Mouse (Mus musculus) T-cell, adult 2 months (primary cell): ENCODE results near the gene Barx2.
"Not testable (repeated sequence)": the region's sequence is repeated elsewhere in the genome, so short reads cannot be mapped to it uniquely, and the experiment has no call there.

Experiments used
- DNase-seq: peaks from one replicate; pipeline ENCODE4 v3.0.0; 2022; ENCODE audit warnings: low spot score

Gene Barx2

GRCm38 (mm10) chr9:31912921-31913738 is at the start of gene Barx2:
Barx2 (minus strand) TSS chr9:31913462.
- DNase-seq, result no peak

DNA sequence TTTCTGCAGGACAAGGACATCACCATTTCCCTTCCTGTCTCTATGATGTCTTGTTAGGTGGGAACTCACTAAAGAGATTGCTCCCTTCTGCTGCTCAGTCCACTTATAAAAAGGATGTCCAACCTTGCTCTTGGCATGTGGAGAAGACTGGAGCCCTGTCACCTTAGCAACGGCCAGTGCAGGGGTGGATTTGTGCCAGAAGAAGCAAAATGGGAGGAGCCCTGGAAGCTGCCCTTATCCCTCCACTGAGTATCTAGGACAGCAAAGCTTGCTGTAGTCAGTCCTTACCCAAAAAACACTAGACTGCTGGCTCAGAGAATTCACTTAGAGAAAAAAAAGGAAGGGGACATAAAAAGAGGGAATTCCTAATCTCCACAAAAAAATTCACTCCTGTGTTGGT is 49.0 kb upstream of the Barx2 start:
- no peak for DNase-seq

DNA sequence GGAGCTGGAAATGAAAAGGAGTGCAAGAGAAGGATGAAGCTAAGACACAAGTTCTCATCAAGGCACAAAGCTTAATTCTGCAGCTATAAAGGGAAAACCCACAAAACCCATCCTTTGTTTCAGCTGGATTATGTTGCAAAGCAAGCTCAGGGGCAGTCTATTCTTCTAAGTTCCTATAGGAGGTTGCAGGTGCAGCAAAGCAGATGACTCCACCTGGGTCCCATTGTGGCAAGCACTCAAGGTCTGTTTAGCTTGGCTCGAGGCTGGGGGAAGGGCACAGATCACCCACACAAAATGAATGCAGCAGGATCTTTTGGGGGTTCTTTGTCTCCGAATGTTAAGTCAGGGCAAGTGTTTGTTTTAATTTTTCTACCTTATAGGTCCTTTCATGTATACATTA is 47.2 kb upstream of the Barx2 start:
- no peak for DNase-seq

GRCm38 (mm10) chr9:31958120-31958519 is 44.9 kb upstream of the Barx2 start:
- DNase-seq, result no peak

DNA sequence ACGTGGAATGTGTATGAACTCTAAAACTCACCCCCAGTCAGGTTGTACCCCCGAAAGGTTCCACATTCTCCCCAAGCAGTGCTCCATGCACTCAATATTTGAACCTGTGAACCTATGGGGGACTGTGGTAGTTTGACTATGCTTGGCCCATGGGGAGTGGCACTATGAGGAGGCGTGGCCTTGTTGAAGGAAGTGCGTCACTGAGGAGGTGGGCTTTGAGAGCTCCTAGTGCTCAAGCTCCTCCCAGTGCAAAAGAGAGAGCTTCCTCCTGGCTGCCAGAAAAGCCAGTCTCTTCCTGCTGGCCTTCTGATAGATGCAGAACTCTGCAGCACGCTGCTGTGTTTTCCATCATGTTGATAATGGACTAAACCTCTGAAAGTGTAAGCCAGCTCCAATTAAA is 37.2 kb upstream of the Barx2 start:
- DNase-seq, result no peak

DNA sequence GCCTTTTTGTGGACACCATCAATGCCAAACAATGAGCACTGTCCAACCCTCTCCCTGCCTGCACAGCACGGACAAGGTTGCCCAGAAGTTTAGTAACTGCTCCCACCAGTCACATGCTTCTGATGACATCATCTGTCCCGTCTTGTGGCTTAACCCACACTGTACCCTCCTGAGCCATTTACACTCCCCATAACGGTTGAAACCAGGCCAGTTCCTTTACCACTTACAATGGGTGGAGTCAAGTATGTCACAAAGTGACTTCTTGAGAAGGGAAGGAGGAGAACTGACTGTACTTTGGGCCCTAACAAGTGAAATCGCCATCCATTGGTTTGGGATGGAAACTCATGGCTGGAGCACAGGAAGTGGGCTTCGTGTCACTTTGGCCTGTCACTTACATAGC is 35.8 kb upstream of the Barx2 start:
- no peak for DNase-seq

DNA sequence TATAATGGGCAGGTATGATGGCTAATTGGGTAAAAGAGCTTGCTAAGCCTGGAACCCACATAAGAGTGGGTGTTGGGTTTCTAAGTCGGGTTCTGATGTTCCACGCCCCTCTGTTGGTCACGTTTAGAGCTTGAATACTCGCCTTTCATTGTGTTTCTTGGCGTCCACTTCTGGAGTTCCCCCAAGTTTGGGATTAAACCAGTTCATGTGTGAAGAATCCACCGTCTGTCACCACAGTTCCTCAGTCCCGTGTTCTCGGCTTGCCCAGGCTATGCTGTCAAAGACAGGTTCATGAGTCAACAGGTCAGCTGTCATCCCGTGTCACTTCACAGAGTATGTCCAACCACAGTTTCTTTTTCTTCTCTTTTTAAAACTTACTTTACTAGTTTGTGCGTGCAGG is 33.8 kb upstream of the Barx2 start:
- no peak for DNase-seq

DNA sequence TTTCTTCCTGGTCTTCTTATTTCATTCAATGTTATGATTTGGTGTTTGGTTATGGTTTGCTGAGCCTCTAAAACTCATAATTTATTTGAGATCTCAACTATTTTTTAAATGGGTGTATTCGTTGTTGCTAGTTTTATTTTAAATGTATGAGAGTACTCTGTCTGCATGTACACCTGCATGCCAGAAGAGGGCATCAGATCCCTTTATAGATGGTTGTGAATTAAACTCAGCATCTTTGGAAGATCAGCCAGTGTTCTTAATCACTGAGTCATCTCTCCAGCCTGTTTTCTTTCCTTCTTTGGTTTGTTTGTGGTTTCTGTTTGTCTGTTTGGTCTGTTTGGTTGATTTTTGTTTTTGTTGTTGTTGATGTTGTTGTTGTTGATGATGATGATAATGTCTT is 29.1 kb upstream of the Barx2 start:
- no peak for DNase-seq

DNA sequence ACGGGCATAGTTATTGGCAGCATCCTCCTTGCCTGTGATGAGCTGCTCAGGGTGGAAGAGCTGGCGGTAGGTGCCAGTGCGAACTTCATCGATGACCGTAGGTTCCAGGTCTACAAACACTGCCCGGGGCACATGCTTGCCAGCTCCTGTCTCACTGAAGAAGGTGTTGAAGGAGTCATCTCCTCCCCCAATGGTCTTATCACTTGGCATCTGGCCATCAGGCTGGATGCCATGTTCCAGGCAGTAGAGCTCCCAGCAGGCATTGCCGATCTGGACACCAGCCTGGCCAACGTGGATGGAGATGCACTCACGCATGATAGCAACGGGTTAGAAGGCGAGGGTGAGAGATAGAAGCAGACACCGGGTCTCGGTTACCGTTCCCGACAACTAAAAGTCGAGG is 23.2 kb upstream of the Barx2 start:
- not testable (repeated sequence) for DNase-seq

DNA sequence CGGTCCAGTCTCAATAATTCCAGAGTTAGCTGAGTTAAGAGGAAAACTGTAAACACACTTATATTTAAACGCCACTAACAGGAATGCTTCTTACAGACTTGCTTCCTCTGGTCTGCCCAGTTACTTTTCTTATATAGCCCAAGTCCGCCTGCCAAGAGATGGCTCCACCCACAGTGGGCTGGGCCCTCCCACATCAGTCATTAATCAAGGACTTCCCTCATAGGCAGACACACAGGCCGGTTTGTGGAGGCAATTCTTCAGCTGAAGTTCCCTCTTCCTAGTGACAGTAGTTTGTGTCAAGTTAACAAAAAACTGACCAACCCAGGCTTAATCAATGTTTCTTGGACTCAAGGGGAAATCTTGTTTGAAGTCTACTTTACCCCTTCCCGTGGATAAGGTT is 18.4 kb upstream of the Barx2 start:
- DNase-seq, result no peak

DNA sequence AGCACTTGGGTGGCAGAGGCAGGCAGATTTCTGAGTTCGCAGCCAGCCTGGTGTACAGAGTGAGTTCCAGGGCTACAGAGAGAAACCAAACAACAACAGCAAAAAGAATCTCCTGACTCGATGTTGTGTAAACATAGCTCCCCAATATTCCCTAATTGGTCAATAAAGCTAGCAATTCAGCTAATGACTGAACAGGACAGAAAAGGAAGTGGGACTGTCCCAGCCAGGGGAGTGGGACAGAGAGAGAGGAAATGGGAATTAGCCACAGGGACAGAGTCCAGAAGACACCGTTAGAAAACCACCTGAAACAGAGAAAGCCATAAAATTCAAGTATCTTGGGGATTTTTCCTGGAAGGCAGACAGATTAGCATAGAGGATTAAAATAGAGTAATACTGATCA is 18.0 kb upstream of the Barx2 start:
- no peak for DNase-seq

GRCm38 (mm10) chr9:31926766-31927165 is 13.5 kb upstream of the Barx2 start:
- no peak for DNase-seq

- DNase-seq, result peak; percentile 69
These were observed 12.8 kb upstream of the Barx2 start for GRCm38 (mm10) chr9:31925830-31926624.

GRCm38 (mm10) chr9:31923529-31923928 is 10.3 kb upstream of the Barx2 start:
- no peak for DNase-seq

- no peak for DNase-seq
These were observed 6.5 kb upstream of the Barx2 start for GRCm38 (mm10) chr9:31919802-31920201.

DNA sequence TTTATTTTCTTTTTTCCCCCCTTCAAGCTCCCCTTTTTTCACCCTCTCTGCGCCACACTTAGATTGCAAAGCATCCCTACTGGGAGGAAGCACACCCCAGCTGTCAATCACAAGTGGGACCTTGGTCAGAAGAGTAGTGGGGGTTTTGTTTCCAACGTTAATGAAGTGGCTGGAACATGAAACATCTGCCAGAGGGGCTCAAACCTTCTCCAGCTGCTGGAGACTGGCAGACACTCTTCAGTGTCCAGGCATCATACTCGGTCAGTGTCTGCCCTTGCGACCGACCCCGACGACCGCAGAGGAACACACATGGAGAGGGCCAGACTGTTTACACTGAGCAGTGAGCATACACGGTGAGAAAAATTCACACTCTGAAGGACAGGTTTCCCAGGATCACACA is 3.2 kb upstream of the Barx2 start:
- DNase-seq, result no peak

GRCm38 (mm10) chr9:31914871-31915270 is 1.6 kb upstream of the Barx2 start:
- no peak for DNase-seq

GRCm38 (mm10) chr9:31913739-31914591 is 703 bp upstream of the Barx2 start:
- no peak for DNase-seq

DNA sequence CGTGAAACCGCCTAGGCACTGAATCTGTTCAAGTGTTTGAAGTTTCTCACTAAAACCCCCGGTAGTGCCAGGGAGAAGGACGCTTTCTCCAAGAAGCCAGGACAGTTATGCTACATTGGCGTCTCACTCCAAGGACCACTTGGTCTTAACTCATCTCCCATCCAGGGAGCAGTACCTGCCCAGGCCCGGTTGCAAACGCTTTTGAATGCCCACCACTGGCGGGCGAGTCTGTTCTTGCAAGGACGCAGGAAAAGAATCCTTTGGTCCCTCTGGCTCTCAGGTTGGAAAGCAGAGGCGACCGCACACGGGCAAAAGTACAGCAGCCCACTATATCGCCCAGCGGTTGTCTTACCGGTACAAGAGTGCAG is 725 bp downstream of the Barx2 start:
- no peak for DNase-seq

DNA sequence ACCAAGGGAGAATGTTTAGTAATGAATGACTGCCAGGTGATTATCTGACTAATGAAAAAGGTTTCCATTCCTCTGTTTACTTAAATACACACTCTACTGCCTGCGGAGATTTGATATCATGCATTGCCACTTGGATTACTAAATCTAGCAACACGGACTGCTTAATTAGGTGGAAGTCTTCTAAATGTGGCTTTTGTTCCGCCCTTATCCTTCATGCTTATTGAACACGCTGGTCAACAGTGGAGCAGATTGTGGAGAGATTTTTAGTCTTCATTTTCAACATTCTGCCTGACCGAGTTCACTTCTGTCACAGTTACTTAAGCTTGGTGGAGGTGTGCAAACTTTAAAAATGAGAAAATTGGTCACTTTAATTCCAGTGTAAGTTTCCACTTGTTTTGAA is 3.0 kb downstream of the Barx2 start:
- no peak for DNase-seq

DNA sequence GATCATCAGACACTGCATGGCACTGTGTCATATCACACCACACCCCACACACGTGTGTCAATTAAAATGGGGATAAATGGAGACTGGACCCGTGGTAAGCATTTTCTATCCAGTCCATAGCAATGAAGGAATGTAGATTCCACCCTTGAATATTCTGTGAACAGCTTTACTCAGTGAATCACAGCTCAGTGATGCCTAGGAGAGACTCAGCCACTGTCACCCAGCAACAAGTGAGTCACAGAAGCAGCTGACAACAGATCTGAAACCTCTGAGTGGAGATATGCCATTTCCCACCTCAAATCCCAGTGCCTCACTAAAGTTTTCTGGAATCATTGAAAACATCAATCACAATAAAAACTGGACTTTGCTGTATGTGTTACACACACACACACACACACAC is 11.5 kb downstream of the Barx2 start:
- DNase-seq, result no peak

- no peak for DNase-seq
These were observed 18.4 kb downstream of the Barx2 start for GRCm38 (mm10) chr9:31894775-31895320.
